Mouse (Mus musculus): ENCODE data around the gene Tox4. TPM values are rescaled to one million over a fixed set of nuclear protein-coding genes. Genes with fewer than 3 reads are reported as not detected.
A peak's percentile ranks its signal among the peaks of the same experiment; 100 is the strongest.

Gene Tox4
- total RNA-seq (2014; rRNA removed) (61.0 and 62.1 TPM in 2 replicates), polyA plus RNA-seq (2015; fragmentation: Nextera tagmentation; extraction: Ambion mirVana) (41.9 and 45.6 TPM in 2 replicates)

GRCm38 (mm10) chr14:52278932-52279746, at the start of gene Tox4, which contains the start of gene Rab2b:
Tox4 (plus strand) TSS chr14:52279146.
Rab2b (minus strand) TSS chr14:52279545.
- Histone ChIP-seq H3K4me3 (ENCODE audit: low read length) (peak within 1 kb of the TSS; percentile 90), H3K27me3 (ENCODE audit: insufficient read depth, low read length) (no peaks in the 10 kb centered on the region), H3K9ac (replicated peaks; ENCODE audit: low read length) (peak within 1 kb of the TSS; percentile 83), H3K27ac (peak within 1 kb of the TSS; percentile 93), H3K36me3 (ENCODE audit: insufficient read depth, low read length) (0 out of 2 replicates have a peak, but pooled peaks cover 10% of the 10 kb centered on the region), H3K9me3 (ENCODE audit: low read length) (no peaks in the 10 kb centered on the region), H3K4me2 (ENCODE audit: low read depth, low read length) (peak within 1 kb of the TSS; percentile 68), H3K4me1 (ENCODE audit: insufficient read depth, low read length) (peaks cover 4% of the 10 kb centered on the region; the same call in 1 of the 2 replicates)
- TF ChIP-seq CTCF (IDR thresholded peaks at IDR 0.05; ENCODE audit: low read depth): peak; percentile 100
- ATAC-seq: peak; percentile 98
- WGBS: under 1% methylated on average over 66 of the region's 66 CpGs
- peak; percentile 99 for DNase-seq (ENCODE audit: low spot score)

DNA sequence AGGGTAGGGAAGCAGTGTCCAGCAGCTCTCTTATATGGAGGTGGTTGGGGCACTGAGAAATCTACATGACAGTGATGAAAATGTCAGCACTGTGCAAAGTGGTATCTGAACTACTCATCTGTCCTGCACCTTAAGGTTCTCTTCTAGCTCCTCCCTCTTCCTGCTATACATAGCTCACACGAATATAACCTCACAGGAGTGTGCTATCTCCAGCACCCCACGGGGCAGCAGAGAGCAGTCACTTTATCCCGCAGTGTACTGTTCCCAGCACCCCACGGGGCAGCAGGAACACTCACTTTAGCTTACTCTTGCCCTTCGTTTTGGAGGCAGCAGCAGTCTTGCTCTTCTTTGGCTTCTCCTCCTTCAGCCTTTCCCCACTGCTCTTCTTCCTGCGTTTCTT, 46.7 kb upstream of the Tox4 start:
- DNase-seq (ENCODE audit: low spot score) (no peak), ATAC-seq (no peak)
- Histone ChIP-seq H3K4me3 (ENCODE audit: low read length) (no peak overlapping the region), H3K4me2 (ENCODE audit: low read depth, low read length) (no peak overlapping the region), H3K27me3 (ENCODE audit: insufficient read depth, low read length) (no peaks in the 10 kb centered on the region), H3K9ac (replicated peaks; ENCODE audit: low read length) (no peak overlapping the region), H3K27ac (no peak overlapping the region), H3K36me3 (ENCODE audit: insufficient read depth, low read length) (peaks cover 66% of the 10 kb centered on the region), H3K4me1 (ENCODE audit: insufficient read depth, low read length) (no peaks in the 10 kb centered on the region), H3K9me3 (ENCODE audit: low read length) (no peaks in the 10 kb centered on the region)
- no peak for TF ChIP-seq CTCF (IDR thresholded peaks at IDR 0.05; ENCODE audit: low read depth)
- WGBS: 81% methylated on average over 6 of the region's 6 CpGs

- 77% methylated on average over 7 of the region's 7 CpGs for WGBS
- DNase-seq (ENCODE audit: low spot score) (peak; percentile 2), ATAC-seq (no peak)
- H3K36me3 ChIP-seq (ENCODE audit: insufficient read depth, low read length): peaks cover 47% of the 10 kb centered on the region
- H3K9me3 ChIP-seq (ENCODE audit: low read length): no peaks in the 10 kb centered on the region
- no peak for TF ChIP-seq CTCF (IDR thresholded peaks at IDR 0.05; ENCODE audit: low read depth)
- no peak overlapping the region for H3K27ac ChIP-seq
- no peaks in the 10 kb centered on the region for H3K27me3 ChIP-seq (ENCODE audit: insufficient read depth, low read length)
- no peak overlapping the region for H3K9ac ChIP-seq (replicated peaks; ENCODE audit: low read length)
- H3K4me3 ChIP-seq (ENCODE audit: low read length): no peak overlapping the region
- H3K4me1 ChIP-seq (ENCODE audit: insufficient read depth, low read length): no peaks in the 10 kb centered on the region
- H3K4me2 ChIP-seq (ENCODE audit: low read depth, low read length): no peak overlapping the region
Observed at GRCm38 (mm10) chr14:52235165-52235564, 43.8 kb upstream of the Tox4 start.

- peaks cover 42% of the 10 kb centered on the region for H3K36me3 ChIP-seq (ENCODE audit: insufficient read depth, low read length)
Observed at GRCm38 (mm10) chr14:52236216-52236615, 42.7 kb upstream of the Tox4 start.

DNA sequence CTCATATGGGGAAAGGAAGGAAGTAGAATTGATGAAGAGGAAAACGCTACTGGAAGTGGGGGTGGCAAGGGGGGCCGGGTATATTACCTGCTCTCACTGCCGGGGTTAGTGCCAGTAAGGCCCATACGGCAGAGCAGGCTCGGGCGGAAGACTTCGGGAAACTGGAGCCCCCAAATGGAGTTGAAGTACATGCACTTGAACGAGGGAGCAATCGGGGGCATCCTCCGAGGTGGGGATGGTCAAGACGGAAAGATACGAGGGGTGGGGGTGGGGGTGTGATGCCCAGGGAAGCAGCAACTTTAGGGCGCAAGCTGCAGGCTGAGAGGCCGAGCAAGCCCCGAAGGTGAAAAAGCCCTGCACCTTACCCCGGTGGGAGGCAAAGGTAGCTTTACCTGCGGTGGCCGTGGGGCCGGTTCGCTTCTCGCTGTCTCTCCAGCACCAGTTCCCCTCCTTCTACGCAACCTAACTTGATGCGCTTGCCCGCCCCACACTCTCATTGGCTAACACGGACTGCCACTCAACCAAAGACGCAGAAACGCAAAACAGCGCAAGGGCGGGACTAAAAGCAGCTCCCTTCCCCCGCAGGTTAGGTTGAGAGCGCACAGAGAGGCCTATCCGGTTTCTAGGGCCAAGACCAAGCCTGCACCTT, 34.8 kb upstream of the Tox4 start:
- peak overlapping the region; percentile 80 for H3K4me3 ChIP-seq (ENCODE audit: low read length)
- WGBS: under 1% methylated on average over 32 of the region's 32 CpGs
- H3K36me3 ChIP-seq (ENCODE audit: insufficient read depth, low read length): no peaks in the 10 kb centered on the region
- no peaks in the 10 kb centered on the region for H3K9me3 ChIP-seq (ENCODE audit: low read length)
- TF ChIP-seq CTCF (IDR thresholded peaks at IDR 0.05; ENCODE audit: low read depth): no peak
- peaks cover 12% of the 10 kb centered on the region; the same call in 1 of the 2 replicates for H3K4me1 ChIP-seq (ENCODE audit: insufficient read depth, low read length)
- ATAC-seq (peak; percentile 100), DNase-seq (ENCODE audit: low spot score) (peak; percentile 99)
- H3K27me3 ChIP-seq (ENCODE audit: insufficient read depth, low read length): no peaks in the 10 kb centered on the region
- H3K4me2 ChIP-seq (ENCODE audit: low read depth, low read length): peak overlapping the region; percentile 79
- peak overlapping the region; percentile 67; the same call in 1 of the 2 replicates for H3K27ac ChIP-seq
- H3K9ac ChIP-seq (replicated peaks; ENCODE audit: low read length): peak overlapping the region; percentile 83

More at GRCm38 (mm10) chr14:52236216-52236615, 42.7 kb upstream of the Tox4 start:
- 100% methylated on average over 1 of the region's 1 CpGs for WGBS
- no peak overlapping the region for H3K4me2 ChIP-seq (ENCODE audit: low read depth, low read length)
- ATAC-seq (no peak), DNase-seq (ENCODE audit: low spot score) (no peak)
- H3K4me1 ChIP-seq (ENCODE audit: insufficient read depth, low read length): no peaks in the 10 kb centered on the region
- no peak for TF ChIP-seq CTCF (IDR thresholded peaks at IDR 0.05; ENCODE audit: low read depth)
- H3K4me3 ChIP-seq (ENCODE audit: low read length): no peak overlapping the region
- no peak overlapping the region for H3K9ac ChIP-seq (replicated peaks; ENCODE audit: low read length)
- H3K9me3 ChIP-seq (ENCODE audit: low read length): no peaks in the 10 kb centered on the region
- no peaks in the 10 kb centered on the region for H3K27me3 ChIP-seq (ENCODE audit: insufficient read depth, low read length)
- H3K27ac ChIP-seq: no peak overlapping the region

- no peak for TF ChIP-seq CTCF (IDR thresholded peaks at IDR 0.05; ENCODE audit: low read depth)
- Histone ChIP-seq H3K27me3 (ENCODE audit: insufficient read depth, low read length) (no peaks in the 10 kb centered on the region), H3K36me3 (ENCODE audit: insufficient read depth, low read length) (no peaks in the 10 kb centered on the region), H3K9ac (replicated peaks; ENCODE audit: low read length) (peak overlapping the region; percentile 83), H3K4me2 (ENCODE audit: low read depth, low read length) (peak overlapping the region; percentile 79), H3K9me3 (ENCODE audit: low read length) (no peaks in the 10 kb centered on the region), H3K4me1 (ENCODE audit: insufficient read depth, low read length) (peaks cover 12% of the 10 kb centered on the region; the same call in 1 of the 2 replicates), H3K4me3 (ENCODE audit: low read length) (peak overlapping the region; percentile 80), H3K27ac (peak overlapping the region; percentile 67)
- DNase-seq (ENCODE audit: low spot score): no peak
- 13% methylated on average over 7 of the region's 7 CpGs for WGBS
- ATAC-seq: peak; percentile 82; the same call in 1 of the 2 replicates
Observed at GRCm38 (mm10) chr14:52244690-52245042, 34.3 kb upstream of the Tox4 start.

Measured in hindbrain, postnatal 0 days (tissue).